Mouse (Mus musculus): Measurements from ENCODE around the gene Il20. TPM values are rescaled to one million over a fixed set of nuclear protein-coding genes. Genes with fewer than 3 reads are reported as not detected.

Il20 gene
- polyA plus RNA-seq (2015; fragmentation: Nextera tagmentation; extraction: Ambion mirVana): not detected in 2 replicates

DNA sequence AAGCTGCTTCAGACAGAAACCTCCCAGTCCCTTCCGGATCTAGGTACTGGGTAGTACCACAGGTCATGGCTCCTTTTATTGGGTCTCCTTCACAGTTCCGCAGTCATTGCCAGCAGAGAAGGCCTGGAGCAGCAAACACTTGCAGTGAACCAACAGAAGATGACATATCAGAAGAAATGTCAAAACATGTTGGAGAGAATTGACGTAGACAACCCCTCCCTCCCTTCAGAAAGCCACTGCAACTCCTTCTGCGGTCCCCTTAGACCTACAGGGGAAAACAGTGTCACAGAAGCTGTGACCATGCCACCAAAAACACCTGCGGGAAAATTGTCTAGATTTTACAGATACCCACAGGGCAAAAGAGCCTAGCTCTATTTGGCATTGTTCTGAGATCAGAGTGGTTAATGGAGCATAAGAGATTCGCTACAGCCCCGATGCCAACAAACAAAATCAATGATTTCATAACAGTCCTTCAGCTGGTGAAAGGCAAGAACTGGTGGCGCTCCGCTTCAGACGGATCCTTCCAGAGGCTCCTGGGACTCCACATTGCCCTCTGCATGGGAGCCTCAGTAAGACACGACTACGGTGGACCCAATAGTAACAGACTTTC, at the start of gene Il20:
Gene Il20, minus strand, starts transcription at position 51 of the 610 bp plus-strand sequence.

DNA sequence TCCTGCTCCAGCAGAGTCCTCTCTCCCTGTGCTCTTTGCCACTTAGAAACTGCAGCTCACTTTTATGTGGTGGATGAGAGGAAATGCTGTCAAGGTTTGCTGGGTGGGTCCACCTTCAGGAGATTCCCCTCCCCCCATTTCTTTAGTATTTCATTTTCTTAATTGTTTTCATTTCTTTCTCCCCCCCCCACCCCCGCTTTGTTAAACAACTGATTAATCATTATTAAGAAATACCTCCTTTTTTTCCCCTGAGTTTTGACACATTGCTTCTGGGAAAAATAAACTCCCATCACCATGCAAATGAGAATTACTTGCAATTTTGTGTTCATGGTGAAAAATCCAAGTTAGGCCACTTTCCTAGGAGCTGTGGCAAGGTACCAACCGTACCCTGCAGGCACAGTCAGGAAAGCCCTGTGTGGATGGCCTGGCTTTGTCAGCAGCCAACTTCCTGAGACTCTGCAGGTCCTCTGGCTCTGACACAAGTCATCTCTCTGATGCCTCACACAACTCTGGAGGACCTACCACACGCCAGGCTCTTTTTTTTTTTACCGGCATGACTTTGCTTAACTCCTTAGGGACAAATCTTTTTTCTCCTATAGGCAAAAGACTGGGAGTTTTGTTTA, 28.9 kb upstream of the Il20 start, which contains the start of gene Il19:
Gene Il19, minus strand, starts transcription at position 51 of the 623 bp plus-strand sequence.

DNA sequence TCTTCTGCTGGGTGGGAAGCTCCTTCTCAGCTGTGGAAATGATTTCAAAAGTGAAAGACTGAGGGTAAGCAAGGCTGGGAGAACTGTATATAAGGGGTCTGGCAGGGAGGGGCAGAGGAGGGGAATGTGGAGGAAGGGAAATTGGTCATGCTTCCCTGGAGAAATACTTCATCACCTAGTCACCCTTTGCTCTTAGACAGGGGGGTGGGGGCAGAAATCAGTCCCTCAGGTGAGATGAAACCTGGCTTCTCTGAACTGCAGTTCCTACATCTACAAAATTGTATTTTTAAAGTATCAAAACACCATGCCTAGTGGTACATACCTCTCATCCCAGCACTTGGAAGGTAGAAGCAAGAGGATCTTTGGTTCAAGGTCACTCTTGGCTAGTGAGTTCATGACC, 23.9 kb downstream of the Il20 start, which contains the start of gene Il24:
Gene Il24, minus strand, starts transcription at position 101 of the 400 bp plus-strand sequence.

DNA sequence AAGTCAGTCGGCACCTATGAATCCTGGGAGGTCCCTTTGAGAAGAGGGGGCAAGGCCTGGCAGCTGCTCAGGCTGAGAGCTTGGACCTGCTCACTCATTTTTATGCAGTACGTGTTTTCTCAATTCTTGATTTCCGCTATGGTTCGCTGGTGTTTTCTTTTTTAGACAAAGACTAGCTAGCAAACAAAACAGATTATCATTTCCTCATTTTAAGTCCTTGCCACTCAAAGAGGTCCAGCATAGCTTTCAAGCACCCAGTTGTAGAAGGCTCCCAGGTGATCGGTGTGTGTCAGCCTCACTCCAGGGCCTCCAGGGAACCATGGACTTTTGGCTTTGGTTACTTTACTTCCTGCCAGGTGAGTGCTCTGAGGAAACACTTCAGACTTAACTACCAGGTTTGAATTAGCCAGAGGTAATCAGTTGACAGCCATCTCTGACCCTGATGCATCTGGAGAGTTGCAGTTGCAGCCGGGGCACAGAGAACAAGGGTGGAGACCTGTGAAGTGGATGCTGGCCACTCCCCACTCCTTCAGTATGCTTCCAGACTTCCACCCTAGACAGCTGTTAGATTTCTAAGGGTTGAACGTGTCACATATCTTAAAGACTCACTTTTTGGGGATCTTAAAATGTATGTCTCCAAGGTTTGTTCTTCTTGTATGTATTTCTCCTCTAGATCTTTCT, 45.6 kb downstream of the Il20 start, which contains the start of gene Fcmr:
Gene Fcmr, plus strand, starts transcription at position 129 of the 681 bp plus-strand sequence.

Other genes with a start within 250 kb of the Il20 start
- not detected in 2 replicates for gene C4bp, start 249.8 kb downstream of the Il20 start, polyA plus RNA-seq (2015; fragmentation: Nextera tagmentation; extraction: Ambion mirVana)
- not detected in 2 replicates for gene Gm29427, start 195.7 kb downstream of the Il20 start, polyA plus RNA-seq (2015; fragmentation: Nextera tagmentation; extraction: Ambion mirVana)
- 6.5 and 7.0 TPM in 2 replicates for gene Yod1, start 194.1 kb downstream of the Il20 start, polyA plus RNA-seq (2015; fragmentation: Nextera tagmentation; extraction: Ambion mirVana)
- 2.9 and 3.2 TPM in 2 replicates for gene Pfkfb2, start 182.2 kb downstream of the Il20 start, polyA plus RNA-seq (2015; fragmentation: Nextera tagmentation; extraction: Ambion mirVana)
- gene AA986860, start 179.5 kb downstream of the Il20 start, polyA plus RNA-seq (2015; fragmentation: Nextera tagmentation; extraction: Ambion mirVana): 0.54 and 1.1 TPM in 2 replicates
- not detected in 2 replicates for gene Fcamr, start 110.5 kb downstream of the Il20 start, polyA plus RNA-seq (2015; fragmentation: Nextera tagmentation; extraction: Ambion mirVana)
- gene Pigr, start 84.8 kb downstream of the Il20 start, polyA plus RNA-seq (2015; fragmentation: Nextera tagmentation; extraction: Ambion mirVana): not detected in 2 replicates
- not detected in 2 replicates for gene Fcmr, start 45.8 kb downstream of the Il20 start, polyA plus RNA-seq (2015; fragmentation: Nextera tagmentation; extraction: Ambion mirVana)
- not detected in 2 replicates for gene Il24, start 24.0 kb downstream of the Il20 start, polyA plus RNA-seq (2015; fragmentation: Nextera tagmentation; extraction: Ambion mirVana)
- gene Il19, start 28.7 kb upstream of the Il20 start, polyA plus RNA-seq (2015; fragmentation: Nextera tagmentation; extraction: Ambion mirVana): not detected in 2 replicates
- gene Il10, start 108.4 kb upstream of the Il20 start, polyA plus RNA-seq (2015; fragmentation: Nextera tagmentation; extraction: Ambion mirVana): not detected in 2 replicates
- 49.0 and 57.6 TPM in 2 replicates for gene Mapkapk2, start 186.4 kb upstream of the Il20 start, polyA plus RNA-seq (2015; fragmentation: Nextera tagmentation; extraction: Ambion mirVana)
- 0.08 and 0.37 TPM in 2 replicates for gene Dyrk3, start 226.9 kb upstream of the Il20 start, polyA plus RNA-seq (2015; fragmentation: Nextera tagmentation; extraction: Ambion mirVana)
- 27.1 and 29.8 TPM in 2 replicates for gene Eif2d, start 241.7 kb upstream of the Il20 start, polyA plus RNA-seq (2015; fragmentation: Nextera tagmentation; extraction: Ambion mirVana)

Data from skeletal muscle tissue, postnatal 0 days (tissue).